Mouse (Mus musculus) heart, embryonic 16.5 days (tissue): ENCODE results near the gene Exoc5. TPM values are rescaled to one million over a fixed set of nuclear protein-coding genes. Genes with fewer than 3 reads are reported as not detected.

ENCODE experiments used
- ATAC-seq: fragments of 200-750 bp; cut with Nextera tagmentation; replicated peaks from 2 replicates; pipeline ENCODE4 v1.8.0; 2017; ENCODE audit warnings: moderate number of reproducible peaks; ENCODE audit not compliant: insufficient read depth, low FRiP score; ENCODE audit errors: extremely low read depth
- H3K27ac ChIP-seq: fragments of 300-500 bp; sonication (generic); 2 replicates; pipeline ENCODE4 v1.5.1; 2014; ENCODE audit warnings: mild to moderate bottlenecking, low read length, control low read depth, moderate library complexity
- H3K27me3 ChIP-seq: fragments of 300-500 bp; sonication (generic); 2 replicates; pipeline ENCODE4 v1.6.1; 2014; ENCODE audit warnings: low read length, mixed read lengths; ENCODE audit not compliant: control insufficient read depth, insufficient read depth
- H3K36me3 ChIP-seq: fragments of 300-500 bp; sonication (generic); 2 replicates; pipeline ENCODE4 v1.6.1; 2014; ENCODE audit not compliant: control insufficient read depth, insufficient read depth
- H3K4me1 ChIP-seq: fragments of 300-500 bp; sonication (generic); 2 replicates; pipeline ENCODE4 v1.6.1; 2014; ENCODE audit warnings: low read length, mixed read lengths; ENCODE audit not compliant: control insufficient read depth, insufficient read depth
- H3K4me2 ChIP-seq: fragments of 300-500 bp; sonication (generic); 2 replicates; pipeline ENCODE4 v1.6.1; 2014; ENCODE audit warnings: low read depth, mild to moderate bottlenecking, control low read depth, low read length
- H3K4me3 ChIP-seq: fragments of 300-500 bp; sonication (generic); 2 replicates; pipeline ENCODE4 v1.5.1; 2014; ENCODE audit warnings: mild to moderate bottlenecking, control low read depth, low read length
- H3K9ac ChIP-seq: fragments of 300-500 bp; sonication (generic); 2 replicates; pipeline ENCODE4 v1.6.1; 2014; ENCODE audit warnings: low read length, control low read depth
- H3K9me3 ChIP-seq: fragments of 300-500 bp; sonication (generic); replicated peaks from 2 replicates; pipeline ENCODE4 v1.6.1; 2016; ENCODE audit warnings: low read length; ENCODE audit not compliant: control insufficient read depth
- WGBS: fragments of 180-500 bp; shearing (Covaris S2); extraction: QIAGEN DNeasy Blood & Tissue Kit; methylation state at CpG from one replicate; pipeline ENCODE4 v1.1.7; 2014; 5-methylcytosine and 5-hydroxymethylcytosine counted together
- polyA plus RNA-seq: library from polyadenylated mRNA; unstranded; fragments of >200 nt; fragmentation: Nextera tagmentation; extraction: Ambion mirVana; gene quantifications from 2 replicates; pipeline ENCODE4 v1.2.1, GENCODE M21; 2015

The Exoc5 gene
- polyA plus RNA-seq, 1 experiment from 2014 or later = 35.3 TPM

DNA sequence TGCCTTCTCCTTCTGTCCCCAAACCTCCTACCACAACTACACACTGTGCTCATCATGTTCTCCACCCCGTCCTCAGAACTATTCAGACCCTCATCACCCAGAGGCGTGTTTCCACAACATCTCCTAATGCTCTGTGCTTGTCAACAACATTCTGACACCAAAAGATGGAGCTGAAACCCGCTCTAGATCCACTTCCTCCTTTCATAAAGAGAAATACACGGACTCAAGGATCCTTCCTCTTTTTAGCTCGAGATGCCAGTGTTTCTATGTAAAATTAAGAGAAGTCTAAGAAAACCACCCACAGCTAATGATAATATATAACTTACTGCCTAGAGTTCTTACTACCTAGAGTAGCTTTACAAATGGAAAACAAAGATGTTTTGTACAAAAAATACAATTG lies 46.7 kb downstream of the Exoc5 start:
- no peak overlapping the region for H3K9ac ChIP-seq
- H3K27me3 ChIP-seq = no peaks in the 10 kb centered on the region
- H3K4me1 ChIP-seq = no peaks in the 10 kb centered on the region
- H3K27ac ChIP-seq = no peak overlapping the region
- no peak overlapping the region for H3K4me3 ChIP-seq
- no peak for ATAC-seq
- no peaks in the 10 kb centered on the region for H3K9me3 ChIP-seq
- 83% methylated on average over 5 of the region's 5 CpGs for WGBS
- no peak overlapping the region for H3K4me2 ChIP-seq
- H3K36me3 ChIP-seq = peaks cover 16% of the 10 kb centered on the region

GRCm38 (mm10) chr14:49008399-49009189 lies 57.9 kb downstream of the Exoc5 start:
- ATAC-seq = no peak
- H3K9me3 ChIP-seq = no peaks in the 10 kb centered on the region
- no peaks in the 10 kb centered on the region for H3K4me1 ChIP-seq
- H3K27me3 ChIP-seq = no peaks in the 10 kb centered on the region
- no peak overlapping the region for H3K4me3 ChIP-seq
- H3K27ac ChIP-seq = no peak overlapping the region
- no peak overlapping the region for H3K4me2 ChIP-seq
- WGBS = 94% methylated on average over 2 of the region's 2 CpGs
- H3K9ac ChIP-seq = no peak overlapping the region
- peaks cover 2% of the 10 kb centered on the region; the same call in 1 of the 2 replicates for H3K36me3 ChIP-seq

- Histone ChIP-seq H3K9me3 (no peaks in the 10 kb centered on the region), H3K4me2 (no peak overlapping the region), H3K27me3 (no peaks in the 10 kb centered on the region), H3K9ac (no peak overlapping the region), H3K4me3 (no peak overlapping the region), H3K27ac (no peak overlapping the region), H3K4me1 (no peaks in the 10 kb centered on the region), H3K36me3 (no peaks in the 10 kb centered on the region; the same call in 1 of the 2 replicates)
- no peak for ATAC-seq
- 89% methylated on average over 2 of the region's 2 CpGs for WGBS
These were observed 58.5 kb downstream of the Exoc5 start for GRCm38 (mm10) chr14:49007979-49008378.

DNA sequence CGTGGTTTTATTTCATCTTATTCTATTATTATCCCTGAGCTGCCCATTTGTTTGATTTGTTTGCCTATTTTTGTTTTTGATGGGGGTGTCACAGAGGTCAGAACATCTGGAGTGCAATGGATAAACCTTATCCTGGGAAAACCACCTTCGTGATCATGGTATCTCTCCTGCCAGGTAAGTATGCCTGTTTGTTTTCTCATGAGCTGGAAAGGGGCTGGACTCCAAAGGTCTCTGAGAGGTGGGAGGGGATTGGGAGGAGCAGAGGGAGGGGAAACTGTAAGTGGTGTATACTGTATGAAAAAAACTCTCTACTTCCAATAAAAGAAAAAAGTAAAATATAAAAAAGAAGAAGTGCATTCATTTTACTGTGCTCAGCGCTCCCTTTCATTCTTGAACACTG lies 64.8 kb downstream of the Exoc5 start:
- ATAC-seq = no peak

DNA sequence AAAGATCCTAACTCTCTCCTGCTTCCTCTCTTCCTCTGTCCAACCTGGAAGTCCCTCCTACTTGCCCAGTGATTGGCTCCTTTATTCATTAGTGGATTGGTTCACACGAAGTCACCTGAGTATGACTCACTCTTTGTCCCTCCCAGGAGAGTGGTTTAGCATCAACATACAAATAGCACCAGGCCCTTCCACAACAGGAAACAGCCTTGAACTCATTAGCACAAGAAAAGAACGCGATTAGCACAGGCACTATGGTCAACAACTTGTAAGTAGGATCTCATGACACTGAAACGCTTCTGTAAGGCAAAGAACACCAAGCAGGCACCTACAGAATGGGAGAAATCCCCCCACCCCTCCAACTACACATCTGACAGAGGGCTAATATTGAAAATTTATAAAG lies 67.7 kb downstream of the Exoc5 start:
- H3K9ac ChIP-seq = no peak overlapping the region
- no peaks in the 10 kb centered on the region for H3K9me3 ChIP-seq
- no peak overlapping the region for H3K4me3 ChIP-seq
- WGBS = 42% methylated on average over 4 of the region's 4 CpGs
- no peaks in the 10 kb centered on the region for H3K27me3 ChIP-seq
- no peak overlapping the region for H3K27ac ChIP-seq
- no peaks in the 10 kb centered on the region for H3K4me1 ChIP-seq
- H3K36me3 ChIP-seq = no peaks in the 10 kb centered on the region
- H3K4me2 ChIP-seq = no peak overlapping the region
- no peak for ATAC-seq

More for the DNA sequence above, 64.8 kb downstream of the Exoc5 start:
- H3K9ac ChIP-seq = no peak overlapping the region
- H3K27me3 ChIP-seq = no peaks in the 10 kb centered on the region
- H3K36me3 ChIP-seq = no peaks in the 10 kb centered on the region
- H3K9me3 ChIP-seq = no peaks in the 10 kb centered on the region
- WGBS = 78% methylated on average over 3 of the region's 3 CpGs
- no peaks in the 10 kb centered on the region for H3K4me1 ChIP-seq
- H3K4me2 ChIP-seq = no peak overlapping the region
- no peak overlapping the region for H3K27ac ChIP-seq
- no peak overlapping the region for H3K4me3 ChIP-seq

DNA sequence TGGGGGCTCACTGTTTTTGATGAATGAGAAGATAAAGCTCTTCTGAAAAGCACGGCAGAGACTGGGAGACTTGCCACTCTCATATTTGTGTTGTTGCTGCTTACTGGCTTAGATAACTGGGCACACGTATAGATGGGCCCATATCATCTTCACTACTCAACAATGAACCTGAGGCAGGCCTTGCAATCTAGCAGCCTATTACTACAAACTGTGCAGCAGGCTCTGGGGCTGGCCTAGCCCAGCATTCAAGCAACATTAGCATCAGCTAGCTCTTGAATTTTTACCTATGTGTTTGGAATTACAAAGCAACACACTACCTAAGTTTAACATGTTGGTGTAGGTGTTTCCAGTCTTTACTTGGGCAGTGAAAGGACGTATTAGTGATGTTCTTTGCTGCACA lies 72.6 kb downstream of the Exoc5 start:
- Histone ChIP-seq H3K27ac (no peak overlapping the region), H3K27me3 (no peaks in the 10 kb centered on the region), H3K9me3 (no peaks in the 10 kb centered on the region), H3K4me1 (peaks cover 7% of the 10 kb centered on the region; the same call in 1 of the 2 replicates), H3K9ac (no peak overlapping the region), H3K4me3 (no peak overlapping the region), H3K4me2 (no peak overlapping the region), H3K36me3 (no peaks in the 10 kb centered on the region)
- 77% methylated on average over 3 of the region's 3 CpGs for WGBS
- ATAC-seq = no peak

- H3K4me1 ChIP-seq = peaks cover 7% of the 10 kb centered on the region; the same call in 1 of the 2 replicates
- no peak for ATAC-seq
- WGBS = 53% methylated on average over 3 of the region's 3 CpGs
- H3K27ac ChIP-seq = no peak overlapping the region
- H3K9me3 ChIP-seq = no peaks in the 10 kb centered on the region
- no peak overlapping the region for H3K4me2 ChIP-seq
- no peaks in the 10 kb centered on the region for H3K27me3 ChIP-seq
- no peak overlapping the region for H3K4me3 ChIP-seq
- no peaks in the 10 kb centered on the region for H3K36me3 ChIP-seq
- H3K9ac ChIP-seq = no peak overlapping the region
These were observed 74.3 kb downstream of the Exoc5 start for GRCm38 (mm10) chr14:48992070-48992580.

DNA sequence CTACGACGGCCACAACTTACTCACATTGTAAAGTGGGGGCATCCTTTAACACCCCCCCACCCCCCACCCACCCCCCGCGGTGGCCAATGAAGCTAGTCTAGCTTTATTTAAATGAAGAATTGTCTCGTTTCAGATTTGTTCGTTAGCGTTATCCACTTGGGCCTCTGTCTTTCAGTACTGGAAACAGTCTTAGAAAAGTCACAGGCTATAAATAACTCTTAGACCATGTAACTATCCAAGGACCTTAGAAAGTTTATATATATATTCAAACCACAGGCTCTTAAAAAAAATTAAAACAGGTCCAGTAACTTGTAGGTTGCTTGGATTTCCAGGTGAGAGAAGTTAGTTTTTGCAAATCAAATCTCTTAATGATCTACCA lies 75.3 kb downstream of the Exoc5 start:
- Histone ChIP-seq H3K4me3 (peak overlapping the region; percentile 44), H3K27me3 (no peaks in the 10 kb centered on the region), H3K4me1 (peaks cover 11% of the 10 kb centered on the region; the same call in 1 of the 2 replicates), H3K36me3 (no peaks in the 10 kb centered on the region), H3K4me2 (peak overlapping the region; percentile 70), H3K27ac (peak overlapping the region; percentile 32; the same call in 1 of the 2 replicates), H3K9me3 (no peaks in the 10 kb centered on the region), H3K9ac (peak overlapping the region; percentile 33; the same call in 1 of the 2 replicates)
- ATAC-seq = no peak
- WGBS = 4% methylated on average over 7 of the region's 7 CpGs

DNA sequence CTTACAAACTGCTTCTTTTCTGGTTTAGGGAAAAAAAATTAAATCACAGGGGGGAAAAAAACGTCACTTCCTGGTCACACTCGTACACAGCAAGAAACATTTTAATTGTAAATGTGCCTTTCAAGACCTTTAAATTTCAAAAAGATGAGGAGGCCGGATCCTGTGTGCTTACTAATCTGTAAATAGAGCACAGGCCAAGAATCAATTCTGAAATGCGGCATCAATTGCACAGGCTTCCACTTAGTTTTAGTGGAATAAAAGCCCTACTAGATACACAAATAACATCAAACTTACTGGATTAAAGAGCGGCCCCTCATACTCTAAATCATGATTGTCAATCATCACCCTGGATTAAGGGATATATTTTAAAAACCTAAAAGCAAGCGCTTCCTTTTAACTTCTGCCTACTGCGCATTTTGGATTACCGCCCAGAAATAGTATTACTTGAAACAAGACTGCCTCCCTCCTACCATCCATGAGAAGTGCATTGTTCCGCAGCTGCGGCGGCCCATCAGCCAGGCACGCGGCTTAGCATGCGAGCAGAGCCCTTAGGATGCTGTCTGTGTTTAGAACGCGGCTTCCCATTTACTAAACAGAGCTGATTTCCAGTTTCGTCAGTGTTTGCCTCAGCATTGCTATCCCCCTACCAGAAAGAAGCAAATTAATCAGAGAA lies 75.8 kb downstream of the Exoc5 start:
- no peaks in the 10 kb centered on the region for H3K36me3 ChIP-seq
- peak overlapping the region; percentile 32; the same call in 1 of the 2 replicates for H3K27ac ChIP-seq
- no peaks in the 10 kb centered on the region for H3K9me3 ChIP-seq
- H3K4me1 ChIP-seq = peaks cover 13% of the 10 kb centered on the region; the same call in 1 of the 2 replicates
- H3K4me3 ChIP-seq = peak overlapping the region; percentile 44
- no peaks in the 10 kb centered on the region for H3K27me3 ChIP-seq
- H3K4me2 ChIP-seq = peak overlapping the region; percentile 70
- 16% methylated on average over 17 of the region's 17 CpGs for WGBS
- peak overlapping the region; percentile 33; the same call in 1 of the 2 replicates for H3K9ac ChIP-seq
- peak; percentile 90 for ATAC-seq
